Mouse (Mus musculus) CH12F3 (cell line): ENCODE results near the gene Foxn1.

Experiments
- in situ Hi-C: fragments of 300-500 bp; cut with MboI; formaldehyde crosslinking; loops from 2 replicates; pipeline ENCODE4 v1.14.3; 2020; ENCODE audit warnings: low sequenced_read_pairs

Gene Foxn1

DNA sequence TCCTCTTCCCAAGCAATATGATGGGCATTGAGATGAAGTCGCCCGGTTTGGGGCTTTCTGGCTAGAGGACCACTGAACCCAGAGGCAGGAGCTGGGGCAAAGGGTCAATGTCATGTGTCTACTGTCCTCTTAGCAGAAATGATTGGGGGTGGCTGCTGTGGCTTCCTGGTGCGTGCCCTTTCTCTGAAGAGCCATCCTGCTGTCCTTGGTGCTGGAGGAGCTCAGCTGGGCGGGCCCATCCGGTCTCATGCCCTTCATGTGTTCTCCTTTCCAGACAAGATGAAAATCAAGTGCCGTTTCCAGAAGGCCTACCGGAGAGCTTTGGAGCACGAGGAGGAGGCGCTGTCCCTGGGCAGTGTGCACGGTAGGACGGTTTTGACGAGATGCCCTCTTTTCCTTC, 53.7 kb downstream of the Foxn1 start:
- in situ Hi-C loops = no loop called here

DNA sequence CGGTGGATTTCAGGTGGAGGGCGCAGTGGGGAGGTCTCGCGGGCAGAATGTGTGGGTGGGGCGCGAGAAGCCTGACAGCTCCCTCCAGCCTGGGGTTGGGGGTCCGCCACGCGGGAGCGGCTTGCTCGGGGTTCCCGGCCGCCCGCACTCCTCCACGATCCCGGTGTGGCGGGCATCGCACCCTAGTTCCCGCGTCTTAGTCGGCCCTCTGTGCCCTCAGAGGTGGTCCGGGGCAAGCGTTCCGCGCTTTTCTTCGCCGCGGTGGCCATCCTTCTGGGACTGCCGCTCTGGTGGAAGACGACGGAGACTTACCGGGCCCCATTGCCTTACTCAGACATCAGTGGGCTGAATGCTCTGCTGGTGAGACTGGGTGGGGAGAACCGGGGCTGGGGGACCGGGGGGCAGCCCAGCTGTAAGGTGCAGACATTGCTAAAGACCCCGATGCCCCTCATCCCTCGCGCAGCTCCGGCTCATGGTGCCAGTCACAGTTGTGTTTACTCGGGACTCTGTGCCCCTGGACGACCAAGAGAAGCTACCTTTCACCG, 57.8 kb downstream of the Foxn1 start:
- in situ Hi-C loops = no loop called here

DNA sequence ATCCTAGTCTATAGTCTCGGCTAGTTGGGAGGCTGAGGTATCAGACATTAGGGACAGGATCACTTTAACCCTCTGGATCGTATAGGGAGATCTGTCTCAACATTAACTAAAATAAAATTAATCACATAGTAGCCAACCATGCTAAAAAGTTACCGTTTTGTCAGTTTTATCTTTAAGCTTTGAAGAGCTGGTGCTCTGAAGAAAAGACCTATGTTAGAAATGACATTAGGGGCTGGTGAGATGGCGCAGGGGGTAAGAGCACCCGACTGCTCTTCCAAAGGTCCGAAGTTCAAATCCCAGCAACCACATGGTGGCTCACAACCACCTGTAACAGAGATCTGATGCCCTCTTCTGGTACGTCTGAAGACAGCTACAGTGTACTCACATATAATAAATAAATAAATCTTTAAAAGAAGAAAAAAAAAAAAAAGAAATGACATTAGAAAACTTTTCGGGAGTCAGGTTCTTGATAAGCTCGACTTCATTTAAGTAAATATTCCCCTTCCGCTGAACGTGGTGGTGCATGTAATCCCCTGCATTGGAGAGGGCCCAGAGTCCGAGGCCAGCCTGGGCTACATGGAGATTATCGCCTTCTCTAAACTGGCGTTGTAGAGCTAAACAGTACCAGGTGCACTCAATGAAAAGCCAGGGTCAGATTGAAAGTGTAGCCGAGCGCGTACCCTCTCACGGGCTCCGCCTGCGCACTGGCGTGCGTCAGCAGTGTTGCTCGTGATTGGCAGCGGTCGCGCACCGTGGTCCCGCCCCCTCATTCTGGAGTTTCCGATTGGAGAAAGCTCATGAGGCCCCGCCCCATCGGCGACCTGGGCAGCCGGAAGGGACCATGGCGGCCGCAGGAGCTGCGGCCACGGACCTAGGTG, 58.5 kb downstream of the Foxn1 start, which contains the start of gene Pigs:
Pigs (plus strand) TSS at position 782 of the 878 bp plus-strand sequence.
- in situ Hi-C loops = no loop called here

DNA sequence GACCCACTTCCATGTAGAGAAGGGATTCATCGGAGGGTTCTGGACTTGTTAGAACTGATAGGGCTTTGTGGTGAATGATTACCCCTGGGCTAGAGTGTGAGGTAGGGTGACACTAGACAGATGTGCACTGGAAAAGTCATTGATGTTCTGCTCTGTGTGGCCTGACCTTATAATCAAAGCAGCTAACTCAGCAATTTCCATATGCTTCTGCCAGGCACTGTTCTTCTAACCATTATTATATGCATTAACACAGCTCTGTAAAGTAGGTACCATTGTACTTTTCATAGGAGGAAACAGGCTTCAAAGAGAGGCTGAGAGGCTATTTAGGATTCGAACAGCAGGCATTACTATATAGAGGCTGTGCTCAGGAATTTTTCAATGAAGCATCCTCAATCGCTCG, 59.1 kb downstream of the Foxn1 start:
- in situ Hi-C loops = no loop called here

DNA sequence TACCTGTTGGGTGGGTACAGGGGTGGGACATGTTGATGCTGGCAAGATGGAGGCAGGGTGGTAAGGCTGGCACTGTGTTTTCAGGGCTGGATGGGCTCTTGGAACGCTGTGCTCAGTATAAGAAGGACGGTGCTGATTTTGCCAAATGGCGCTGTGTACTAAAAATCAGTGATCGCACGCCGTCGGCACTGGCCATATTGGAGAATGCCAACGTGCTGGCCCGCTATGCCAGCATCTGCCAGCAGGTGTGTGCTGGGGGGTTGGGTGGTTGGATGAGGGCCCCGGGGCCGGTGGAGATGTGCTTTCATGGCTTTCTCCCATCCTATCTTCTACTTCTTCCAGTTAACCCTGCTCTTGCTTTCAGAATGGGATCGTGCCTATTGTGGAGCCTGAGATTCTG, 61.4 kb downstream of the Foxn1 start:
- in situ Hi-C loops = no loop called here

GRCm38 (mm10) chr11:78324000-78324785, 62.2 kb downstream of the Foxn1 start:
- in situ Hi-C loops = no loop called here

DNA sequence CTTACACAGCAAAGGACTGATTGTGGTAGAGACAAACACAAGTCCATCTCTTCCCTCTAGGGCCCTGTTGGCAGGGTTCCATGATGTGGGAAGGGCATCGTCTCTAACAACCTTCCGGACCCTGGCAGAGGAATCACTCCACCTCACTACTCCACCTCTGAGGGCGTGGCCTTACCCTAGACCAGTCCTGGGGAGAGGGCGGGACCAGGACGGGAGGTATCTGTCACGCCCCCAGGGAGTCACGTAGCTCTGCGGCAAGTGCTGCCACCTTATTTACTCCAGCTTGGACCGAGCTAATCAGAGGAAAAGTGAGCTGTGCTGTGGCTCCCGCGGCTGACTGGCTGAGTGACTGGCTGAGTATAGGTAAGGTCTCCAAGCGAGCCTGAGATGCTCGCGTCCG, 63.5 kb downstream of the Foxn1 start, which contains the start of gene Aldoc:
Aldoc (plus strand) TSS at position 109 of the 400 bp plus-strand sequence.
- in situ Hi-C loops = no loop called here

GRCm38 (mm10) chr11:78322076-78322831, 64.1 kb downstream of the Foxn1 start:
- in situ Hi-C loops = no loop called here

DNA sequence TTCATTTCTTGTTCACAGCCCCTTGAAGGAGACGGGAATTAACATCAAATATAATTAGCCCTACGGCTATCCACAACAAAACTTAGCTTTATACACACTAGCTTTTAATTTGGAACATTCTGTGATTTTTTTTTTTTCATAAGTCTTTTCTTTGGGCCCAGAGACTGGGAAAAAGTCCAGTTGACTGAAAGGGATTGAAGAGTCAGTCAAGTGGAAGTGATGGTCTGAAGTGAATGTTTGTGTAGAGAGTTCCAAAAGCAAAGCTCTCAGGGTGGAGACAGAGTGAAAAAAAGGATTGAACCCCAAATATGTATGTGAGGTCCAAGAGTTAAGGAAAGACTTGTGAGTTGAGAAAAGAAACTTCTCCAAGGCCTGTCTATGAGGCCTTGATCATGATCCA, 67.9 kb downstream of the Foxn1 start:
- in situ Hi-C loops = no loop called here

DNA sequence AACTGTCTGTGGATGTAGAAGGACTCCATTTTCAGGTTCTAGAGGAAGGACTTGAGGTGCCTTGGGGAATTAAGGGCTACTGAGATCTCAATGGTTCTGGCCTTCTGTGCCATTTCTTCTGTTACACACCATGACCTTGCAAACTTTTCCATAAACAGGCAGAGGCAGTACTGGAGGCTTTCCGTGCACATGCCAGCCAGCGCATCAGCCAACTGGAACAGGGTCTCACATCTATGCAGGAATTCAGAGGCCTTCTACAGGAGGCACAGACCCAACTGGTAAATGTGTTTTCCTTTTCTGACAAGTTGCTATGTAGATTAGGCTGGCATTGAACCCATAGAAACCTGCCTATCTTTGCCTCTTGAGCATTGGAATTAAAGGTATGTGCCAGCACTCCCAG, 72.7 kb downstream of the Foxn1 start:
- in situ Hi-C loops = no loop called here

DNA sequence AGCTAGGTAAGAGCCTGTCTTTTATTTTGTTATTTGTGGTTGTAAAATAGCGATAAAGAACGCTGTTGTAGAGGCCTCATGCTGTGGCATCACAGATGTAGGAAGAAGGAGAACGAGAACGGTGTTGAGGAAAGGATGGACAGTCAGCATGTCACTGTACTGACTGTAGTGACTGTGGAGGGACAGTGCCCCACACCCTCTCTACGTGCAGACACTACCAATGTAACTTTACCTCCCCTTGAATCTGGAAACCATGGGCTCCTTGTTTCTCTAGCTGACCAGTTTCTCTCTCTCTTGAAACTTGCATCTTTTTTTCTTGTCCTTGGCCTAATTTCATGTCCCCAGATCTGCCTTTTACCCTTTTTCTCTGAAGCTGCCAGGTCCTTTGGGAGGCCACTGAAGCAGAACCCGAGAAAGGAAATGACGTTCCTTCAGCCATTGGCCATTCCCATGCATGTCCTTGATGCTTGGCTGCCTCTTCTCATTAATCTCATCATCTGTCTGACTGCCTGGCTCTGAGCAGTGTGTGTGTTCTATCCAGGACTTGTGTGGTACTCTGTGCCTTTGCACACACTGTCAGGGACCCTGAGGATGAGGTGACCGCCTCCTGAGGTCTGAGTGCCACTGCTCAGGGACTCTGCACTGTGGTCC, 75.4 kb downstream of the Foxn1 start:
- in situ Hi-C loops = no loop called here
